Mouse (Mus musculus) bone marrow, adult 2 months (tissue): Measurements from ENCODE around the gene Hmcn2.

Experiments
- CTCF ChIP-seq: fragments of 200-500 bp; IDR thresholded peaks from 2 replicates; pipeline ENCODE4 v1.5.1; 2011; ENCODE audit warnings: low read length, control low read depth; ENCODE audit not compliant: control insufficient read depth, insufficient read depth
- POLR2A ChIP-seq: fragments of 200-500 bp; IDR thresholded peaks from 2 replicates; pipeline ENCODE4 v1.6.1; 2011; ENCODE audit warnings: low read depth, mild to moderate bottlenecking, control low read depth, low read length, borderline replicate concordance; ENCODE audit not compliant: control insufficient read depth

DNA sequence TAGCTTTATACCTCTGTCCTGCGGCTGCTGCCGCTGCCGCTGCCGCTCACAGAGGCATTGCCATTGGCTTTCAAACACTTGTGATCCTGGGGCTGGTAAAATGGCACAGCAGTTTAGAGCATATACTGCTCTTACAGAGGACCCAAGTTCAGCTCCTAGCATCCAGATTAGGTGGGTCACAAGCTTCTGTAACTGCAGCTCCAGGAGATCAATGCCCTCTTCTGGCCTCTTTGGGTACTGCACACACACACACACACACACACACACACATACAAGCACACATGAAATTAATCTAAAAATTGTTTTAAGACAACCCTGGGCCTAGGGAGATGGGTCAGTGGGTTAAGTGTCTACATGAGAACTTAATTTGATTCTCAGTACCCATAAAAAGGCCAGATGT lies 58.0 kb downstream of the Hmcn2 start:
- TF ChIP-seq POLR2A: no peak
- no peak for TF ChIP-seq CTCF
